Mouse (Mus musculus) kidney, adult 2 months (tissue): ENCODE measurements around the gene Arid4a.

Source experiments
- CTCF ChIP-seq: fragments of 200-500 bp; conservative IDR thresholded peaks from 2 replicates; pipeline ENCODE4 v1.5.1; 2011; ENCODE audit warnings: low read depth, mild to moderate bottlenecking, control low read depth, low read length, moderate library complexity, mixed read lengths; ENCODE audit not compliant: insufficient read depth, insufficient read length
- POLR2A ChIP-seq: fragments of 200-500 bp; IDR thresholded peaks from one replicate; pipeline ENCODE4 v1.6.1; 2011; ENCODE audit warnings: low read depth, low read length, control low read depth

- TF ChIP-seq CTCF, result no peak
- no peak for TF ChIP-seq POLR2A
Measured at GRCm38 (mm10) chr12:71009769-71010168, 6.0 kb upstream of the Arid4a start.
